Mouse (Mus musculus): Measurements from ENCODE around the gene Kcnh4. TPM values are rescaled to one million over a fixed set of nuclear protein-coding genes. Genes with fewer than 3 reads are reported as not detected.

Kcnh4 gene
- 0.13 TPM for polyA plus RNA-seq (2017; shearing (Covaris generic))

GRCm38 (mm10) chr11:100759611-100760233, at the start of gene Kcnh4:
TSS of gene Kcnh4 (minus strand) at chr11:100759942.

GRCm38 (mm10) chr11:100770646-100771408, 11.1 kb upstream of the Kcnh4 start, which contains the start of gene Ghdc:
TSS of gene Ghdc (minus strand) at chr11:100770957.

GRCm38 (mm10) chr11:100762831-100763230, 3.1 kb upstream of the Kcnh4 start, which contains the start of gene Hcrt:
TSS of gene Hcrt (minus strand) at chr11:100762931.

GRCm38 (mm10) chr11:100738066-100738604, 21.6 kb downstream of the Kcnh4 start, which contains the start of gene Rab5c:
TSS of gene Rab5c (minus strand) at chr11:100738215.

GRCm38 (mm10) chr11:100713735-100714533, 45.8 kb downstream of the Kcnh4 start, which contains the start of gene Hspb9:
TSS of gene Hspb9 (plus strand) at chr11:100713850.

GRCm38 (mm10) chr11:100711783-100712615, 47.7 kb downstream of the Kcnh4 start, which contains the start of gene Kat2a:
TSS of gene Kat2a (minus strand) at chr11:100712465.

GRCm38 (mm10) chr11:100703851-100704531, 55.8 kb downstream of the Kcnh4 start, which contains the start of gene Dhx58:
TSS of gene Dhx58 (minus strand) at chr11:100704271.

GRCm38 (mm10) chr11:100692164-100692616, 67.6 kb downstream of the Kcnh4 start, which contains the start of gene Zfp385c:
TSS of gene Zfp385c (minus strand) at chr11:100692455.

Other genes with a start within 250 kb of the Kcnh4 start
- 201 TPM for gene Acly, start 231.9 kb downstream of the Kcnh4 start, polyA plus RNA-seq (2017; shearing (Covaris generic))
- gene Ttc25, start 214.3 kb downstream of the Kcnh4 start, polyA plus RNA-seq (2017; shearing (Covaris generic)): 0.63 TPM
- gene Cnp, start 185.0 kb downstream of the Kcnh4 start, polyA plus RNA-seq (2017; shearing (Covaris generic)): 155 TPM
- gene Nkiras2, start 140.7 kb downstream of the Kcnh4 start, polyA plus RNA-seq (2017; shearing (Covaris generic)): 13.6 TPM
- 423 TPM for gene Dnajc7, start 139.8 kb downstream of the Kcnh4 start, polyA plus RNA-seq (2017; shearing (Covaris generic))
- gene Zfp385c, start 67.5 kb downstream of the Kcnh4 start, polyA plus RNA-seq (2017; shearing (Covaris generic)): 0.55 TPM
- gene Dhx58, start 55.7 kb downstream of the Kcnh4 start, polyA plus RNA-seq (2017; shearing (Covaris generic)): 12.3 TPM
- 38.6 TPM for gene Kat2a, start 47.5 kb downstream of the Kcnh4 start, polyA plus RNA-seq (2017; shearing (Covaris generic))
- gene Hspb9, start 46.1 kb downstream of the Kcnh4 start, polyA plus RNA-seq (2017; shearing (Covaris generic)): not detected
- gene Rab5c, start 21.7 kb downstream of the Kcnh4 start, polyA plus RNA-seq (2017; shearing (Covaris generic)): 28.5 TPM
- not detected for gene Hcrt, start 3.0 kb upstream of the Kcnh4 start, polyA plus RNA-seq (2017; shearing (Covaris generic))
- 2.6 TPM for gene Ghdc, start 11.0 kb upstream of the Kcnh4 start, polyA plus RNA-seq (2017; shearing (Covaris generic))
- 271 TPM for gene Stat5b, start 90.8 kb upstream of the Kcnh4 start, polyA plus RNA-seq (2017; shearing (Covaris generic))
- gene Stat5a, start 99.4 kb upstream of the Kcnh4 start, polyA plus RNA-seq (2017; shearing (Covaris generic)): 154 TPM
- 351 TPM for gene Stat3, start 179.6 kb upstream of the Kcnh4 start, polyA plus RNA-seq (2017; shearing (Covaris generic))
- not detected for gene Cavin1, start 210.9 kb upstream of the Kcnh4 start, polyA plus RNA-seq (2017; shearing (Covaris generic))
- gene Atp6v0a1, start 249.5 kb upstream of the Kcnh4 start, polyA plus RNA-seq (2017; shearing (Covaris generic)): 1.1 TPM

All from effector memory CD4-positive, alpha-beta T cell, adult 7 months (primary cell).